Mouse (Mus musculus) CH12.LX (cell line): ENCODE measurements at regions not wholly inside any gene's neighbourhood (a gene's known extent, or its start where the extent isn't known, plus 50 kb on each side); places are given as distances from the start of the nearest gene placed in this dataset.

Source experiments
- DNase-seq: peaks from one replicate; pipeline ENCODE4 v3.0.0-alpha.2; 2013; ENCODE audit errors: extremely low read depth
- H3K27ac ChIP-seq: 2 replicates; pipeline ENCODE4 v1.5.1; 2012; ENCODE audit warnings: low read depth, mild to moderate bottlenecking, control low read depth, moderate library complexity; ENCODE audit not compliant: insufficient read depth
- H3K27me3 ChIP-seq: replicated peaks from 2 replicates; pipeline ENCODE3; 2012; ENCODE audit warnings: inconsistent platforms
- H3K36me3 ChIP-seq, 2 experiments: replicated peaks in 1 of 2; 2 replicates each; pipeline versions ENCODE3 to v1.6.1; 2012; ENCODE audit warnings: inconsistent platforms in 1 of 2, low read length in 1 of 2, mild to moderate bottlenecking in 1 of 2, mixed read lengths in 1 of 2, moderate library complexity in 1 of 2; ENCODE audit not compliant: control insufficient read depth in 1 of 2, insufficient read depth in 1 of 2
- H3K4me1 ChIP-seq, 2 experiments: 2 replicates each; pipeline ENCODE4 v1.6.1; 2012; ENCODE audit warnings: inconsistent platforms in 1 of 2, moderate library complexity in 1 of 2; ENCODE audit not compliant: insufficient read depth in 2 of 2, control insufficient read depth in 1 of 2
- H3K4me2 ChIP-seq: 2 replicates; pipeline ENCODE4 v1.6.1; 2012; ENCODE audit warnings: low read depth, mild to moderate bottlenecking, control low read depth; ENCODE audit not compliant: poor library complexity, insufficient read depth, severe bottlenecking
- H3K4me3 ChIP-seq, 3 experiments: fragments of 150-350 bp in 1 of 3; sonication (generic) in 1 of 3; replicated peaks in 1 of 3; 2 replicates each; pipeline versions ENCODE3 to v1.5.1; 2011 to 2012; ENCODE audit warnings: low read depth in 2 of 3, low read length in 2 of 3, mild to moderate bottlenecking in 2 of 3, moderate library complexity in 2 of 3, control low read depth in 1 of 3, improper control_type of control experiment in 1 of 3, inconsistent platforms in 1 of 3, mixed read lengths in 1 of 3; ENCODE audit not compliant: poor library complexity in 1 of 3
- H3K79me2 ChIP-seq: replicated peaks from 2 replicates; pipeline ENCODE4 v1.6.1; 2012; ENCODE audit warnings: mild to moderate bottlenecking, moderate library complexity; ENCODE audit not compliant: control insufficient read depth, poor library complexity, insufficient read depth, severe bottlenecking; ENCODE audit errors: extremely low read depth
- H3K9ac ChIP-seq: 2 replicates; pipeline ENCODE4 v1.6.1; 2012; ENCODE audit warnings: low read depth, mild to moderate bottlenecking, control low read depth, moderate library complexity; ENCODE audit not compliant: insufficient read depth
- H3K9me3 ChIP-seq: replicated peaks from 2 replicates; pipeline ENCODE3; 2012; ENCODE audit warnings: low read length, inconsistent platforms, mixed read lengths
- BHLHE40 ChIP-seq: IDR thresholded peaks from 2 replicates; pipeline ENCODE4 v1.6.1; 2011; ENCODE audit warnings: mild to moderate bottlenecking, low read depth, low read length, improper control_type of control experiment
- CHD1 ChIP-seq: IDR thresholded peaks from 2 replicates; pipeline ENCODE4 v1.6.1; 2012; ENCODE audit warnings: low read depth, low read length, improper control_type of control experiment, inconsistent platforms
- CHD2 ChIP-seq: IDR thresholded peaks from 2 replicates; pipeline ENCODE4 v1.6.1; 2011; ENCODE audit warnings: low read length, improper control_type of control experiment
- CTCF ChIP-seq, 2 experiments: IDR thresholded peaks in 1 of 2; conservative IDR thresholded peaks in 1 of 2; 2 replicates each; pipeline ENCODE4 v1.5.1; 2011 to 2012; ENCODE audit warnings: low read depth in 2 of 2, low read length in 2 of 2, improper control_type of control experiment in 1 of 2, inconsistent platforms in 1 of 2, mild to moderate bottlenecking in 1 of 2, moderate library complexity in 1 of 2
- ELF1 ChIP-seq: IDR thresholded peaks from 2 replicates; pipeline ENCODE4 v1.6.1; 2014; ENCODE audit warnings: low read depth, mild to moderate bottlenecking, inconsistent platforms, low read length, improper control_type of control experiment
- EP300 ChIP-seq: IDR thresholded peaks from 2 replicates; pipeline ENCODE4 v1.6.1; 2011; ENCODE audit warnings: low read length, improper control_type of control experiment
- ETS1 ChIP-seq: conservative IDR thresholded peaks from 2 replicates; pipeline ENCODE4 v1.6.1; 2012; ENCODE audit warnings: low read depth, mild to moderate bottlenecking, inconsistent platforms, low read length, improper control_type of control experiment, moderate library complexity
- GABPA ChIP-seq: IDR thresholded peaks from 2 replicates; pipeline ENCODE4 v1.6.1; 2012; ENCODE audit warnings: low read depth, low read length, improper control_type of control experiment, inconsistent platforms; ENCODE audit not compliant: insufficient replicate concordance
- HCFC1 ChIP-seq: IDR thresholded peaks from 2 replicates; pipeline ENCODE4 v1.6.1; 2012; ENCODE audit warnings: low read depth, mild to moderate bottlenecking, inconsistent platforms, low read length, improper control_type of control experiment
- JUN ChIP-seq: IDR thresholded peaks from 2 replicates; pipeline ENCODE4 v1.6.1; 2011; ENCODE audit warnings: low read depth, mild to moderate bottlenecking, low read length, improper control_type of control experiment, moderate library complexity; ENCODE audit not compliant: insufficient read depth
- JUND ChIP-seq: conservative IDR thresholded peaks from 2 replicates; pipeline ENCODE4 v1.6.1; 2011; ENCODE audit warnings: low read depth, low read length, improper control_type of control experiment
- KAT2A ChIP-seq: IDR thresholded peaks from 2 replicates; pipeline ENCODE4 v1.6.1; 2012; ENCODE audit warnings: low read length, improper control_type of control experiment, inconsistent platforms; ENCODE audit not compliant: insufficient replicate concordance
- MAFK ChIP-seq: IDR thresholded peaks from 2 replicates; pipeline ENCODE4 v1.6.1; 2011; ENCODE audit warnings: low read length, improper control_type of control experiment; ENCODE audit not compliant: insufficient replicate concordance
- MYC ChIP-seq: IDR thresholded peaks from 2 replicates; pipeline ENCODE4 v1.6.1; 2011; ENCODE audit warnings: low read depth, mild to moderate bottlenecking, improper control_type of control experiment, low read length
- NELFE ChIP-seq: IDR thresholded peaks from 2 replicates; pipeline ENCODE4 v1.6.1; 2011; ENCODE audit warnings: low read depth, low read length, improper control_type of control experiment
- NRF1 ChIP-seq: IDR thresholded peaks from 2 replicates; pipeline ENCODE4 v1.6.1; 2014; ENCODE audit warnings: low read depth, mild to moderate bottlenecking, inconsistent platforms, low read length, improper control_type of control experiment, moderate library complexity
- PAX5 ChIP-seq: IDR thresholded peaks from 2 replicates; pipeline ENCODE4 v1.6.1; 2012; ENCODE audit warnings: low read length, inconsistent platforms, mixed read lengths
- POLR2A ChIP-seq: IDR thresholded peaks from 2 replicates; pipeline ENCODE4 v1.6.1; 2011; ENCODE audit warnings: low read depth, mild to moderate bottlenecking, improper control_type of control experiment, low read length
- RCOR1 ChIP-seq: conservative IDR thresholded peaks from 2 replicates; pipeline ENCODE4 v1.6.1; 2012; ENCODE audit warnings: low read depth, mild to moderate bottlenecking, inconsistent platforms, low read length, improper control_type of control experiment
- SIN3A ChIP-seq: IDR thresholded peaks from 2 replicates; pipeline ENCODE4 v1.6.1; 2012; ENCODE audit warnings: low read length, improper control_type of control experiment, inconsistent platforms
- SMC3 ChIP-seq: IDR thresholded peaks from 2 replicates; pipeline ENCODE4 v1.6.1; 2011; ENCODE audit warnings: low read depth, low read length, improper control_type of control experiment
- TBP ChIP-seq: conservative IDR thresholded peaks from 2 replicates; pipeline ENCODE4 v1.6.1; 2011; ENCODE audit warnings: low read depth, low read length, improper control_type of control experiment
- USF1 ChIP-seq: IDR thresholded peaks from 2 replicates; pipeline ENCODE4 v1.6.1; 2014; ENCODE audit warnings: low read depth, mild to moderate bottlenecking, inconsistent platforms, low read length, improper control_type of control experiment
- USF2 ChIP-seq: conservative IDR thresholded peaks from 2 replicates; pipeline ENCODE4 v1.6.1; 2011; ENCODE audit warnings: low read depth, low read length, improper control_type of control experiment
- ZNF384 ChIP-seq: IDR thresholded peaks from 2 replicates; pipeline ENCODE4 v1.6.1; 2012; ENCODE audit warnings: low read depth, low read length, improper control_type of control experiment, inconsistent platforms
- dilution Hi-C: fragments of 300-500 bp; cut with MboI; formaldehyde crosslinking; loops from 2 replicates; pipeline ENCODE4 v1.14.3; 2020; ENCODE audit warnings: low sequenced_read_pairs; ENCODE audit not compliant: extremely low pct_unique_long_range_greater_than_20kb, extremely low pct_ligation_motif_present
- in situ Hi-C: fragments of 300-500 bp; cut with MboI; formaldehyde crosslinking; loops from 3 replicates; pipeline ENCODE4 v1.14.3; 2019; ENCODE audit warnings: low sequenced_read_pairs, low pct_ligation_motif_present, low pct_unique_long_range_greater_than_20kb, mixed read lengths

DNA sequence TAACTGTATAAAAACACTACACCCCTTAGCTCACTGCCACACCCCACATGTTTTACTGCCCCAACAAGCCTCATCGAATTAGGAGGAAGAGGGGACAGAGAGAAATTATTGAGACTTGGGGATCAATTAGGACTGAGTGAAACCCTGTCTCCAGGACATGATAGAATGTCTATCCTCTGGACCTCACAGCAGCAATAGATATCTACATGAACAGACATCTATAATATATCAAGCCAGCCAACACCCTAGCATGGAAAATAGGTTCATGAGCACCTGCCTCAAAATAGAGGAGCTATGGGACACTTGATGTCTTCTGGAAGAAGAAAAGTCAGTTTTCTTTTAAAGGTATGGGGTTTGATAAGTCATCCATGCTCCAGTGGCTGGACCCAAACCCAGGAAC, 68.4 kb downstream of the P2ry1 start:
- DNase-seq: no peak
- TF ChIP-seq HCFC1 (no peak), CHD1 (no peak), PAX5 (no peak), MAFK (no peak), NELFE (no peak), SMC3 (no peak), MYC (no peak), USF1 (no peak)
- no peaks in the 10 kb centered on the region for H3K4me1 ChIP-seq
- in situ Hi-C loops (no loop called here), dilution Hi-C loops (no loop called here)
- no peaks in the 10 kb centered on the region for H3K27me3 ChIP-seq
- H3K9ac ChIP-seq: no peak overlapping the region
- no peaks in the 10 kb centered on the region for H3K9me3 ChIP-seq
- H3K27ac ChIP-seq: no peak overlapping the region
- H3K4me2 ChIP-seq: no peak overlapping the region
- H3K79me2 ChIP-seq: no peaks in the 10 kb centered on the region
- no peaks in the 10 kb centered on the region for H3K36me3 ChIP-seq
- no peak overlapping the region for H3K4me3 ChIP-seq

DNA sequence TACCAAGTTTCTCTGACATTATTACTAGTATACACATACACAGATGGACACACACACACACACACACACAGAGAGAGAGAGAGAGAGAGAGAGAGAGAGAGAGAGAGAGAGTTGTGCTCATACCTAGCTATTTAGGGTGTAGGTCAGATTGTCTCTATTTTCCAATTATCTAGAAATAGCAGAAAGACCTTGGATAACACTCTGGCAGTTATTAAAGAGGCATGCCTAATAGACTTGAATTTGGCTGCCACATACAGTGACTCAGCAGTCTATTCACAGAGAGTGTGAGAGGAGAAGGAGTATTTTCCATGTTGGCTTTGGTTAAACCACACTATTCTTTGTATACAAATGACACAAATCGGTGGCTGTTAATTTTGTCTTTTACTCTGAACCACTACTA, 69.7 kb downstream of the P2ry1 start:
- Histone ChIP-seq H3K79me2 (no peaks in the 10 kb centered on the region), H3K4me2 (no peak overlapping the region), H3K9ac (no peak overlapping the region), H3K9me3 (no peaks in the 10 kb centered on the region), H3K27me3 (no peaks in the 10 kb centered on the region), H3K4me1 (no peaks in the 10 kb centered on the region), H3K4me3 (no peak overlapping the region), H3K36me3 (no peaks in the 10 kb centered on the region), H3K27ac (no peak overlapping the region)
- no peak for DNase-seq
- dilution Hi-C loops (no loop called here), in situ Hi-C loops (no loop called here)
- no peak for TF ChIP-seq MAFK
- TF ChIP-seq ZNF384: no peak
- no peak for TF ChIP-seq ETS1
- TF ChIP-seq HCFC1: no peak
- no peak for TF ChIP-seq SIN3A
- TF ChIP-seq JUN: no peak
- TF ChIP-seq CTCF (conservative IDR thresholded peaks at IDR 0.05 in 1 of 2, IDR thresholded peaks at IDR 0.05 in 1 of 2; ENCODE audit: low read depth in 2 of 2, low read length in 2 of 2): no peak
- TF ChIP-seq EP300: no peak
- no peak for TF ChIP-seq TBP
- no peak for TF ChIP-seq NRF1
- TF ChIP-seq USF2: no peak
- no peak for TF ChIP-seq RCOR1
- TF ChIP-seq ELF1: no peak
- TF ChIP-seq BHLHE40: no peak
- TF ChIP-seq JUND: no peak
- TF ChIP-seq GABPA: no peak
- TF ChIP-seq CHD2: no peak
- no peak for TF ChIP-seq POLR2A
- no peak for TF ChIP-seq KAT2A
- no peak for TF ChIP-seq NELFE
